Mouse (Mus musculus) megakaryocyte progenitor cell, adult 5-6 weeks (primary cell): ENCODE results near the gene Olfr952. TPM values are rescaled to one million over a fixed set of nuclear protein-coding genes. Genes with fewer than 3 reads are reported as not detected.

Source experiments
- ATAC-seq: replicated peaks from 2 replicates; pipeline ENCODE4 v1.8.0; 2016; ENCODE audit warnings: mild to moderate bottlenecking, moderate TSS enrichment, inconsistent platforms; ENCODE audit not compliant: poor library complexity
- total RNA-seq, 2 experiments: library from RNA; stranded (forward) in 1 of 2; stranded (reverse) in 1 of 2; fragments of 157-497, 149-512 nt in 1 of 2; fragments of 200-1000 nt in 1 of 2; gene quantifications; 2 replicates each; pipeline versions ENCODE4 v1.2.3 to v1.2.4; 2015 to 2017

Gene Olfr952
- total RNA-seq (2015) (not detected in 2 replicates), total RNA-seq (2017) (not detected in 2 replicates)

DNA sequence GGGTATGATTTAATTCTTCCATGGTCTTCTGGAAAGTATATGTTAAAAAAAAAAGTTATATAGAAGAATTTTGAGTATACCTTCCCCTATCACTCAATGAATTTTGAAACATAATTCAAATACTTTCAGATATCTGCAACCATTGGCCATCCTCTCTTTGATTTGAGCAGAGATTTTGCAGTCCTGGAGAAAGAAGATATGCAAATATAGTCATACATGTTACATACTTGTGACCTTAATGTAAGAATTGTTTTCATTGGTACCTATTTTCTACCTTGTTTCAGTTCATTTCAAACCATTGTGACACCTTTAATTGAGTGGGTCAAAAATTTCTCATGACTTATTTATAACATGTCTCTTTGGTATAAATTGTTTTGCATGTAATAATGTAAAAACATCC is at the start of gene Olfr952:
TSS of gene Olfr952 (minus strand) at position 101 of the 400 bp plus-strand sequence.
- ATAC-seq: no peak

DNA sequence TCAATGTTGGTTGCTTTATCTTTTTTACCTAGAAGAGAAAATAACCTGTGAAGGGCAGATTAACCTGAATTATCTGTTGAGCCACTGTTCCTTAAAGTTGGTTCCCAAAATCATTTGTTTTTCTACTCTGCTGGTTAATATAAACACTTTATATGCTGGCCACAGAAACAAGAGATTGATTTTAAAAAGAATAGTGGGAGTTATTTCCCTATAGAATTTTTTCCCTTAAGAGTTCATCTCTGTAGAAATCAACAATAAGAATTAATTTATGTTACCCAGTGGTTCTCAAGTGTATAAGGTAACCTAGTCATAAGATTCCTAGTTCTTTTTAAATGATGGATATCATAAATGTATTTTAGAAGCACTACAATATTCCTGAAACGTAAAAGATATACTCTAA is 44.9 kb upstream of the Olfr952 start, which contains the start of gene Olfr955:
TSS of gene Olfr955 (minus strand) at position 101 of the 400 bp plus-strand sequence.
- no peak for ATAC-seq

DNA sequence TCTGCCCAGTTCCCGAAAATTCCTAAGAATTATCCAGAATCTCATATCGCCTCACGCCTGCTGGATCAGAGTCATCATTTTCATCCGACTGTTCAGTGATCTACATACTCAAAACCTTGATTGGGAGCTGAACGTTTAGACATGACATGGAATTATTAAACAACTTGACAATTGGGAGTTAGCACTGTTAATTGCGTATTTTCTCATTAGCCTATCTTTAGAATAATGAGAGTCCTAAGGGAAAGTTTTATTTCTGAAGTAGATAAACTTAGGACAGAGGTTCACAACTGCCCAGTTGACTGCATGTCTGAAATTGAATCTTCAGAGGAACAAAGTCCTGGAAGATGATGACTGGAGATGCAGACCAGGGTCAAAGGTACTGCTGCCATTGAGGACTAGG is 29.5 kb upstream of the Olfr952 start, which contains the start of gene Olfr954:
TSS of gene Olfr954 (plus strand) at position 301 of the 400 bp plus-strand sequence.
- no peak for ATAC-seq

DNA sequence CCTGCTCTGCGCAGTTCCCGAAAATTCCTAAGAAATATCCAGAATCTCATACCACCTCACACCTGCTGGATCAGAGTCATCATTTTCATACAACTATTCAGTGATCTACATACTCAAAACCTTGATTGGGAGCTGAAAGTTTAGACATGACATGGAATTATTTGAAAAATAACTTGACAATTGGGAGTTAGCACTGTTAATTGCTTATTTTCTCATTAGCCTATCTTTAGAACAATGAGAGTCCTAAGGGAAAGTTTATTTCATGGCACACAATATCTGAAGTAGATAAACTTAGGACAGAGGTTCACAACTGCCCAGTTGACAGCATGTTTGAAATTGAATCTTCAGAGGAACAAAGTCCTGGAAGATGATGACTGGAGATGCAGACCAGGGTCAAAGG is 39.8 kb downstream of the Olfr952 start, which contains the start of gene Olfr951:
TSS of gene Olfr951 (plus strand) at position 301 of the 400 bp plus-strand sequence.
- no peak for ATAC-seq

Other genes with a start within 250 kb of the Olfr952 start
- not detected in 2 replicates for gene Olfr944, start 225.2 kb downstream of the Olfr952 start, total RNA-seq (2015)
- gene Olfr944, start 225.2 kb downstream of the Olfr952 start, total RNA-seq (2017): not detected in 2 replicates
- not detected in 2 replicates for gene Olfr1537, start 177.2 kb downstream of the Olfr952 start, total RNA-seq (2015)
- gene Olfr1537, start 177.2 kb downstream of the Olfr952 start, total RNA-seq (2017): not detected in 2 replicates
- gene Olfr945, start 150.3 kb downstream of the Olfr952 start, total RNA-seq (2015): not detected in 2 replicates
- gene Olfr945, start 150.3 kb downstream of the Olfr952 start, total RNA-seq (2017): not detected in 2 replicates
- gene Olfr948, start 101.1 kb downstream of the Olfr952 start, total RNA-seq (2015): not detected in 2 replicates
- gene Olfr948, start 101.1 kb downstream of the Olfr952 start, total RNA-seq (2017): not detected in 2 replicates
- gene Olfr951, start 39.7 kb downstream of the Olfr952 start, total RNA-seq (2015): not detected in 2 replicates
- not detected in 2 replicates for gene Olfr951, start 39.7 kb downstream of the Olfr952 start, total RNA-seq (2017)
- not detected in 2 replicates for gene Olfr954, start 29.6 kb upstream of the Olfr952 start, total RNA-seq (2015)
- not detected in 2 replicates for gene Olfr954, start 29.6 kb upstream of the Olfr952 start, total RNA-seq (2017)
- not detected in 2 replicates for gene Olfr955, start 44.8 kb upstream of the Olfr952 start, total RNA-seq (2015)
- gene Olfr955, start 44.8 kb upstream of the Olfr952 start, total RNA-seq (2017): not detected in 2 replicates
- not detected in 2 replicates for gene Olfr44, start 66.8 kb upstream of the Olfr952 start, total RNA-seq (2015)
- gene Olfr44, start 66.8 kb upstream of the Olfr952 start, total RNA-seq (2017): not detected in 2 replicates
- not detected in 2 replicates for gene Olfr957, start 88.7 kb upstream of the Olfr952 start, total RNA-seq (2015)
- gene Olfr957, start 88.7 kb upstream of the Olfr952 start, total RNA-seq (2017): not detected in 2 replicates
- not detected in 2 replicates for gene Olfr958, start 126.9 kb upstream of the Olfr952 start, total RNA-seq (2015)
- gene Olfr958, start 126.9 kb upstream of the Olfr952 start, total RNA-seq (2017): not detected in 2 replicates
- not detected in 2 replicates for gene Olfr959, start 148.4 kb upstream of the Olfr952 start, total RNA-seq (2015)
- not detected in 2 replicates for gene Olfr959, start 148.4 kb upstream of the Olfr952 start, total RNA-seq (2017)
- not detected in 2 replicates for gene AW551984, start 177.3 kb upstream of the Olfr952 start, total RNA-seq (2015)
- not detected in 2 replicates for gene AW551984, start 177.3 kb upstream of the Olfr952 start, total RNA-seq (2017)
- gene Olfr148, start 183.5 kb upstream of the Olfr952 start, total RNA-seq (2015): not detected in 2 replicates
- not detected in 2 replicates for gene Olfr148, start 183.5 kb upstream of the Olfr952 start, total RNA-seq (2017)
- gene Olfr960, start 194.2 kb upstream of the Olfr952 start, total RNA-seq (2015): not detected in 2 replicates
- not detected in 2 replicates for gene Olfr960, start 194.2 kb upstream of the Olfr952 start, total RNA-seq (2017)
- gene Olfr961, start 217.9 kb upstream of the Olfr952 start, total RNA-seq (2015): not detected in 2 replicates
- gene Olfr961, start 217.9 kb upstream of the Olfr952 start, total RNA-seq (2017): not detected in 2 replicates
- gene Olfr963, start 240.1 kb upstream of the Olfr952 start, total RNA-seq (2015): not detected in 2 replicates
- gene Olfr963, start 240.1 kb upstream of the Olfr952 start, total RNA-seq (2017): not detected in 2 replicates